Mouse (Mus musculus) embryo, embryonic 10 days (tissue): ENCODE results near the gene Sema4c.
"Not testable (repeated sequence)": the region's sequence is repeated elsewhere in the genome, so short reads cannot be mapped to it uniquely, and the experiment has no call there.

Source experiments
- DNase-seq: peaks from one replicate; pipeline ENCODE4 v3.0.0-alpha.2; 2015; ENCODE audit warnings: low spot score

The Sema4c gene

DNA sequence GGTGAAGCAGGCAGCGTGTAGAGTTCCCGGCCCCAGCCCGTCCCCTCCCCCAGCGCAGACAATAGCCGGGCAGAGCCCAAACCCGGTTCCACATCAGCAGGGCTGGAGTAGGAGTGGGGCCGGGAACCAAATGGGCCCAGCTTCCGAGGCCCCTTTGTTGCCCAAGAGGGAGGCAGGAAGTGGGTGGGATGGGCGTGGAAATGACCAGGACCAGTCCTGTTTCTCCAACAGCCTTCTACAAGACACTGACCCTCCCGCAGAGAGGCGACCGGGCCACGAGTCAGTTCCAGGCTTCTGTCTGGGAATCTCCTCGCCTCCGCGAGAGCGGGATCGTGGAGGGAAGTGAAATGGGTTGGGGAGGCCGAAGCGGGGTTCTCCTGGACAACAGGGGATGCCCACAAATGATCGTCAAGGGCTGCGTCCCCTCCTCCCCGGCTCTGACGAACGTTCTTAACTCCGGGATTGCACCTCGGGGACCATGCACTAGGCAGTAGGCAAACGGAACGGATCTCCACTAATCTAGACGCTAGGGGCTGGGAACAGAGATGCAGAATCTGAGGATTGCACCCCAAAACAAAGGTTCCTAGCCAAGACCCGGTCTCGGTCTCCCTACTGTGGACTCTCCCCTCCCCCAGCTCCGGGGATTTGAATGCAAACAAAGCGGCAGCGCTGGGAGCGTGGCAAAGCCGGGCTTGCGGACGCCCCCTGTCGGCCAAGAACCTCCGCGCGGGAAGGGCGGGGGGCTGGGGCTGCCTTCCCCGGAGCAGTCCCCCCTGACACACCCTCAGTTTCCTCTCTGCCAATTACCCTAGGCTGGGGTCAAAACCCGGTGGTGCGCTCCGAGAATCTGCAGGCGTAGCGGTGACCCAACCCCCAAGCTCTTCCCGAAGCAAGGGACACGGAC lies 1.3 kb downstream of the Sema4c start:
- peak; percentile 93 for DNase-seq

DNA sequence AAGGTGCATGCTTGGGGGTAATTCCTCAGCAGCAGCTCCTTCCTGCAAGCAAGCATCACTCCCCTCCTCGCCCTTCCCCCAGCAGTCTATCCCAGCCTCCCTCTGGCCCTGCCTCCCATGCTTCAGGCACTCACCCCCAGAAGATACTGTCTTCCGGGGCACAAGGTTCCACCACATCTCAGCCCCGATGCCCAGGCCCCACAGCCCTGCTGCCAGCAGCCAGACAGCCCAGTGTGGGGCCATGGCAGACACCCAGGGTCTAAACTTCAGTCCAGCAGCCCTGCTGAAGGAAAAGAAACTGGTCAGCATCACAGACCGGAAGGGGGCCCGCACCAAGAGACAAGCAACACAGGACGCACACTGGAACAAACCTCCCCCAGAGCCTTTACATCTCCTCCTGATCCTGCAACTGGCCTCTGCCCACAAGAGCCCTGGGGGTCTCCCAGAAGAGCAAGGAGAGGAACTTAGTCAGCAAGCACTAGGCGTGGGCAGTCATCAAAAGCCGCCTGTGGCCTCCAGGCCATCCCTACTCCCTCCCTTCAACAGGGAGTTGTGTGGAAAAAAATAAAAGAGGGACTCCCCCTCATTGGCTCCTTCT lies 2.3 kb downstream of the Sema4c start:
- DNase-seq = peak; percentile 39

DNA sequence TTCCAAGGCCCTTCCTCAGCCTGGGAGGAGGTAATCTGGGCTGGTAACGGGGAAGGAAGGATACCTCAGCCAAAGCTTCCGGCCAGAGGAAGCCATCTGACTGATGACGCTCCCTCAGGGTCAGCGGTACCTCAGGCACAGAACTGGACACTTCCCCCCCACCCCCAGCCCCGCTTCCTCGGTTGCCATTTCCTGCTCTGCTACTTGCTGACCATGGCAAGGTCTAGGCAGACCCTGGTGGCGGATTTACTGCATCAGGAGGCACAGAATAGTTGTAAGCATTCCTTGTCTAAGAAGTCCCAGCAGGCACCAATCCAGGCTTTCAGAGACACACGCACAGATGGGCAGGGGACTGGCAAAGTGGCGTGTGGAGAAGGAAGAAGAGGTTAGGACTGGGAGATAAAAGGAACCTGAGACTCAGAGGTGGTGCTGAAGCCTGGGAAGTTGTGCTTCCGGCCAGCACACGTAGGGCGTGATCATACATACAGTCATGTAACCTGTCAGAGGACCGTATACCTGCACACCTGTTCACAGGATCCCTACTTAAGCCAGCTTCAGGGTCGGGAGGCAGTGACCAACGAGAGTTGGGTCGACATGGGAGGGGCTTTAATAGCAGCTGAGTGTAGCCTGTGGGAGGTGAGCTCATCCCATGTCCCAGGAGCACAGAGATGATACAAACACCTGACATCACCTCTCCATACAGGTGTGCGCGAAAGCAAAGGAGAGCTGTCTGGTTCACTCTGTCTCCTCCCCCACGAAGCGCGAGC lies 3.3 kb downstream of the Sema4c start:
- no peak for DNase-seq

DNA sequence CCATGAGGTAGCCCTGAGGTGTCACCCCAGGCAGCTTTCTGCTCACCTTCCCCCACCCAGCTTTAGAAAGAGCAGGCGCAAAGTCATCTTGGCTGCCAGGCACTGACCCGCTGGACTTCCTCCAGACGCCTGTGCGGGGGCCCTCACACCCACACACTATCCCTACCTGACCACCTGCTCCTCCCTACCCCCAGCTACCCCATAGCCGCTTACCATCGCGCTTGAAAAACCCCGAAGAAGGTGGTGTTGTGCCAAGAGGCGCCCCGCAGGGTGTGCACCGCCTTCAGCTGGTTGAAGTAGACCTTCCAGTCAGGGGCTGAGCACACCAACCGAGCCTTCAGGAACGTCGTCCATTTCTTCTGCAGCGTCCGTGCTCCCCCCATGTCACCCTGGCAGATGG lies 5.6 kb downstream of the Sema4c start:
- no peak for DNase-seq

DNA sequence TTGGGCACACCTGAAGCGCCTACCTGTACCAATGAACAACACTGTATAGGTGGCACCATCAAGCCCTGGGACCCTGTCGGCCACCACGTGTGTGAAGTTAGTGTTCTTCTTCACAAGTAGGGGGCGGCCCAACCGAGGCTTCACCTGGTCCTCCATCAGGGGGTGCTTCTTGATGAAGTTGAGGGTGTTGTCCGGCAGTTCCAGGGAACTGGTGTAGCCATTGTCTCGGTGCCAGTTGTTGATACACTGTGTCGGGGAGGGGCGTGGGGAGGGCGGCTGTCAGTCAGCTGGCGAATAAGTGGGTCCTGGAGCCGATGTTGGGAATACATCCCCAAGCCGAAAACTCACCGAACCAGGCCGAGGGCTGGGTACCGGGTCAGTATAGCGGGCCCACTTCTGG lies 6.2 kb downstream of the Sema4c start:
- no peak for DNase-seq

DNA sequence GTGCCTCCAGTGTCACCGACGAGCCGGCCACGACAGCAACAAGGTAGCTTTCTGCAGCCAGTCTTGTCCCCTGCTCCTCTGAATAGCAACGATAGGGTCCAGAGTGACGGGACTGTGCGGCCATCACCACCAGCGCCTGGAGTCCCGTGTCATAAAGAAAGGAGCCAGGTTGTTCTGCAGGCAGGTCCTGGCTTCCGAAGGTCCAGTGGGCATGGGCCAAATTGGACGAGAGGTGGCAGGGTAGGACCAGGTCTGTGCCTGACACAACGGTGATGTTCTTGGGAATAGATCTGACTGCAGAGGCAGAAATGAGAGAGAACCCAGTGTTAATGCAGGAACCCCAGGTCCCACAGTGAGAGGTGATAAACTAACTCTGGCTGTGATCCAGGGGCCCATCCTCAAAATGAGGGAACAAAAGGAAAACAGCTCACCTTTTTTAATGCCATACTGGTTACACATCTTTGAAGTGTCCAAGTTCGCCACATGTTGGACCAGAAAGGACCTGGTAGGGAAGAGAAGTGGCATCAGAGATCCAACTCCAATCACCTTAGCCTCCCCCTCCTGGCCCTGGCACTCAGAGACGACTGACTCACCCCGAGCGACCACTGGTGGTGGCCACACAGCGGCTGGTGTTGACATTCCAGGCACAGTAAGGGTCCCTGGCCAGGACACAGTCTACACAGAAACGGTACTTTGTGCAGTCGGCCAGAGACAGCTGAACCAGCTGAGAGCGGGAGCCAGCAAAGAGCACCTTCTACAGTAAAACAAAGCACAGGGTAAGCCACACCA lies 7.9 kb downstream of the Sema4c start:
- no peak for DNase-seq

DNA sequence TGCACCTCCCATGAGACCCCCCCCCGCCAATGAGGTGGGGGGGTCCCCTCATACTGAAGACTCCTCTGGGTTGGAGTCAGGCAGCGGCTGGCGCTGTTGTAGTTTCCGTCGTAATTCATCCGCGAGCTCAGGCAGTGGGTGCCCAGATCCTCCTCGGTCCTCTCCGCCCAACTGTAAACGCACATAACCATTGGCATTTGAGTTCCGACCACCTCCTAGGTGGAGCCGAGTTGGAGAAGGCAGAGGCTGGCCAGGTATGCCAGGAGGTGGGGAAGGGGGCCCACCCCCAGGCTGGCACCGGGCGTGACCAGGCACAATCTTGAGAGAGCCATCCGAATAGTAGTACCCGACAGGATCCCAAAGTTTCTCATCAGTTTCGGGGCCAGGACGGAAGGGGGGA lies 8.7 kb downstream of the Sema4c start:
- no peak for DNase-seq

DNA sequence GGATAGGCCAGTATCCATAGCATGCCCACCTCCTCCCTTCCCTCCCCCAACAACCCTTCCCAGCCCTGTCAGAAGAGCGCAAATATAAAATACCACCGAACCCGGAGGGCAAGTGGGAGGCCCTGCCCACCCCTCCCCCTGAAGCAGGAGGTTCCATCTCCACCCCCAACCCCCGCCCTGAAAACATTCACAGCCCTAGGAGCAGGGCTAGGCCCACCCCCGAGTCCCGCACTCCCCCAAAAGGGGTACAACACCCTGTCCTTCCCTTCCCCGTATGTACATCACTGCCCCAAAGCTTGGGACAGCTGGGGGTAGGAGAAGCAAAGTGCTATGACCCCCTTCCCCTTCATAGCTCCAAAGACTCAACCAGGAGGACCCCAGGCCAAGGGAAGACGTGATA lies 9.4 kb downstream of the Sema4c start:
- DNase-seq = no peak

DNA sequence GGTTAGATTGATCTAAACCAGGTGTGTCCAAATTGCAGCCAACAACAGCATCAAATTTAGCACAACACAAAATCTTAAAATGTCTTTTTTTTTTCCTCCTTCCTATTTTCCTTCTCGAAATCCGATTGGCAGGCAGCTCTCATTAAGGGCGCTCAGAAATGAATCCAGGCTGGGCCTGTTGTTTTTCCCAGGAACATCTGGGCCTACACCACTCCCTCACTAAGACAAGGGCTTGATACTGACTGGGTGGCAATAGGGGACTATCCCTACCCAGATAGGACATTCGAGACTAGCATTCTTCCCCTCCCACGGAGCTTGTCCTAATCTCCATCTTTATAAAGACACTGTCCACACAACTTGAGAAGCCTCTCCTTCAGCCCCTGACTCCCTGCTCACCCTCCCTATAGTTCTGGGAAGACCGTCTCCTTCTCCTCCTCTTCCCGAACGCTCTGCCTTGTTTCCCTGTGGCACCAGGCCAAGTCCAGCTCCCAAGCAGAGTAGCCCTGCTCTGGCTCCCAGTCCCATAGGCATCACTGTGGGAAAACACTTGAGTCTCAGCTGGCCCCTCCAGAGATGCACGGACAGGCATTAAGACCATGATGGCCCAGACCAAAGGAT lies 10.1 kb downstream of the Sema4c start:
- no peak for DNase-seq

DNA sequence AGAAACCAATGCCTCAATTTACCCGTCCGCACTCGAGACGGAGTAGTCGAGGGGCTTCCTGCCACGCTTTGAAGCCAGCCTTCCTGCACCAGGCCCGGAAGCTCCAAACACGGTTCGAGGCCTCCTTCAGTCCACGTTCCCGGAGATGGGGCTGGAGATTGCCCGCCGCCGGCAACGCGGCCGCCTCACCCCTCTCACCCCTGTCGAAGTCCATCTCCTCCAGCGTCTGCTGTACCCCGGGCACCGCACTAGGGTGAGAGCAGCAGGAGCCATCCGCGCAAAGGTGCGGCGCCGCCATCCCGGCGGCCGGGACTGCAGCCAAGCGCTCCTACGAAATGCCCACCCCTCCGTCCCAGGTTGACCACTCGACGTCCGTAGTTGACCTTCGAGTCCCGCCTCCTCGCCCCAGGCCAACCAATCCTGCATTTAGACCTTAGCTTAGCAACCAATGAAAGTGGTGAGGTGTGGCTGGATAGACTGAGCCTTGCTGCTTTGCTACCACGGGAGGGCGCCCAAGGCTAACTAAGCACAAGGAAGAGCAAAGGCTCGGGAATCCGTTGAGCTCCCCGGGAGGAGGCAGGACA lies 11.2 kb downstream of the Sema4c start, which contains the start of gene Ankrd39:
TSS of gene Ankrd39 (minus strand) at position 558 of the 584 bp plus-strand sequence.
- DNase-seq = peak; percentile 99

DNA sequence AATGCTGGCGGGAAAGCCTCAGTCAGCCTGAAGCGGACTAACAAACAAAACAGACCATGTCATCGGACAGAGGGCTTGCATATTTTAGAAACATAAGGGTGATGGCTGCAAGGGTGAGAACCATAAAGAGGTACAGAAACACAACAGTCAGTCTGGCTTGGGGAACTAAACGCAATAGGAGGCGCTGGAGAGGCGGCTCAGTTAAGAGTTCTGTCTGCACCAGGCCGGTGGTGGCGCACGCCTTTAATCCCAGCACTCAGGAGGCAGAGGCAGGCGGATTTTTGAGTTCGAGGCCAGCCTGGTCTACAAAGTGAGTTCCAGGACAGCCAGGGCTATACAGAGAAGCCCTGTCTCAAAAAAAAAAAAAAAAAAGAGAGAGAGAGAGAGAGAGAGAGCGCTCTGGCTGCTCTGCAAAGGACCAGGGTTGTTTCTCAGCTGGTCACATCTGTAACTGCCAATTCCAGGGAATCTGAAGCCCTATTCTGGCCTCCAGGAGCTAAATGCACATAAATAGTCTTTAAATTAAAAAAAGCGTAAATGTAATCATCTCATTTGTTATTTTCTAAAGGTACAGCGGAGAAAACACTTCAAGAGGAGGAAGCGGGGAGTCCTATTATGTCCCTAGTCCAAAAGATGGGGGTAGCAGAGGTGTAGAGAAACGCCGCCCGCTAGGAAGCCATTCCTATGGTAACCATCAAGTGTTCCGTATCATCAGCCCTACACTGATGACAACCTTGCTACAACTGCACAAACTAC lies 12.1 kb downstream of the Sema4c start:
- DNase-seq = peak; percentile 36

DNA sequence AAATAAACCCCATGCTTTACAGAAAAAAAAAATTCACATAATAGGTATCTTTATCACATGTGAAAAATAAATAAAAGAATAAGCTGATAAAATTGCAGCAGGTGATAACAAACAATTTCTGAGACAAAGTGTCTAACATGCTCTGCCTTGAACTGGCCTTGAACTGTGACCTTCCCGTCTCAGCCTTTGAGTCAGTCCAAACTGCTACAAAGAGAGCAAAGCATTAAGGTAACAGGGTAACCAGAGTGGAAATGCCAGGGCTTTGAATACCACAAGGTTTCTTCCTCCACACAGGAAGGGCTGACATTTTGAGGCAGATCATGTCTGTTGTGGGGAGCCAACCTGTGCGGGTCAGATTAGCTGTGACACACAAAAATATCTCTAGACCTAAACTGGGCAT lies 12.8 kb downstream of the Sema4c start:
- no peak for DNase-seq

DNA sequence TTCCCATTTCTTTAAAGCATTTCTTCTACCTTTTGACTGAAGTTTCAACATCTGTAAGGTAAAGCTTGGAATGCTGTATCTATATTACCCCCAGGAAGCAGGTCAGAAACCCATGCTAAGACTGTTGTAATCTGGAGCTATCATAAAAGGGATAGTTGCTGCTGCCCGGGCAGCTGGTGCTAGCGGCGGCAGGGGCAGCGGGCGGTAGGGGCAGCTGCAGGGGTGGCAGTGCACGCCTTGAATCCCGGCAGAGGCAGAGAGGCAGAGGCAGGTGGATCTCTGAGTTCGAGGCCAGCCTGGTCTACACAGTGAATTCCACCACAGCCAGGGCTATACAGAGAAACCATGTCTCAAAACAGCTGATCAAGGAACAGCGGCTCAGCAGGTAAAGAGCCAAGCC lies 15.2 kb downstream of the Sema4c start:
- DNase-seq = no peak

DNA sequence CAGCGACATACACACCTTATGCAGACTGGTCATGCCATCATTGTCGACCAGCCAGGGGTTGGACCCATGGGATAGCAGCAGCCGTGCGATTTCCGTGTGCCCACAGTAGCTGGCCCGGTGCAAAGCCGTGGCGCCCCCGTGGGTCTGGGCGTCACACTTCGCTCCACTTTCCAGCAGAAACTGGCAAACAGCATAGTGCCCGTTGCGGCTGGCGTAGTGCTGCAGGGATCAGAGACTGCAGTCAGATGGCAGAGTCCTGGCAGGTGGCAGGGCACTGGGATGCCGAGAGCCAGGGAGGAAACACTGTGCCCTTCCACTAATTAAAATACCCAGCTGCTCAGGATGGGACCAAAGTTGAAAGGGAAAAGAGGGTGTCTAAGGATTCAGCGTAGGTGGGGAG lies 16.3 kb downstream of the Sema4c start:
- DNase-seq = no peak

DNA sequence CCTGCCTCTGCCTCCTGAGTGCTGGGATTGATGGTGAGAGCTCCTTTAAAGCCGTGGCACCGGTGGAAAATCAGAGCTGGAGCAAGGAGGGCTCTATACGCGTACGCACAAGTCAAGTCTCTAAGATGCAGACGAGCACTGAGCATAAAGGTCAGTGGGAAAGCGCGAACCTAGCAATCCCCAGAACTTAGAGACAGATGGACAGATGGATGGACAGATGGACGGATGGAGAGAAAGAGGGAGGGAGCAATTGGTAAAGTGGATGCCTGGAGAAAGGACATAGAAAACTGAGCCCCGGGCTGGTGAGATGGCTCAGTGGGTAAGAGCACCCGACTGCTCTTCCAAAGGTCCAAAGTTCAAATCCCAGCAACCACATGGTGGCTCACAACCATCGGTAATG lies 17.3 kb downstream of the Sema4c start:
- no peak for DNase-seq

DNA sequence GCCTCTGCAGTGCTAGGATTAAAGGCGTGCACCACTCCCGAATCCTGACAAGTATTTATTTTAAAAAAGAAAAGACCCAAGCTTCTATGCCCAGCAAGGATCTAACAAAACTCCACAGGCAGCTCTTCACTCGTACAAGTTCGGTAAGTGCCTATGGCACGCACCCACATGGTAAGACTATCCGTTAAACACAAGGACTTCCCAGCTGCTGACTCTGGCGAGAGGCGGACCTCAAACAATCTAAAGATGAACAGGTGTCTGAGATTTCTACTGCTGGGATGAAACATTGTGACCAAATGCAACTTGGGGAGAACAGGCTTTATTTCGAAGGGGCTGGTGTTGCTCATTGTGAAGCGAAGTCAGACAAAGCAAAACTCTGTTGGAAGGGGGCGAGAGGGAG lies 18.0 kb downstream of the Sema4c start:
- DNase-seq = no peak

DNA sequence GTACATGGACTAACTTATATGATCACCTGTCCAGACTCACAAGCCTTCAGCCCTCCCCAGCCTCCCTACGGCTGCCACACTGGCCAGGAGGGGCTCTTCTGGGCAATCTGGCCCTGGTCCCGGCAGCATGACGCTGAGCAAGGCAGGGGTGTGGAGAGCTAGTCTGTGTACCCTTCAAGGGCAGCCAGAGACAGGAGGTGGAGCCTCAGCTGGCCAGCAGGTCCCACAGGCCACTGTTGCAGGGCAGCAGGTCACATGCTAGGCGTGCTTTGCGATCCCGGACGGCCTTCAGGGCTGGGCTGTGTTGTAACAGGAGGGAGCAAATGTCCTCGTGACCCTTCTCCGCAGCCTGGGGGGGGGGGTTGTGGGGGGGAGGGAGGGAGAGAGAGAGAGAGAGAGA lies 19.0 kb downstream of the Sema4c start, which contains the start of gene Gm42417:
TSS of gene Gm42417 (minus strand) at position 244 of the 400 bp plus-strand sequence.
- DNase-seq = peak; percentile 66

DNA sequence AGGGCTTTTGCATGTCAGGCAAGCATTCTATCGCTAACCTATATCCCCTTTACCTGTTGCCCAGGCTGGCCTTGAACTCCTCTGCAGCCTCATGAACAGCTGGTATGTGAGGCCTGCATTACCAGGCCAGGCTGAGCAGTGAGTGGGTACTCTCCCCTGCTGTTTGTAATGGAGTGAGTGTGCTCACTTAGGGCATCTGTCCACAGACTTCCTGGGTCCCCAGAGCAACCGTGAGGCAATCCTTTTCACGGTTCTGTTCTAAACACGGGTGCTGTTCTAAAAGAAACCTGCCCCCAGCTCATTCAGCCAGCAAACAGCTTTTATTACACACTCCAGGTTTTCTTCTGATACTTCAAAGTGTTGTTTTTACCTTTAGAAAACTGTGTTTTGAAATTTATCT lies 19.4 kb downstream of the Sema4c start:
- DNase-seq = no peak

DNA sequence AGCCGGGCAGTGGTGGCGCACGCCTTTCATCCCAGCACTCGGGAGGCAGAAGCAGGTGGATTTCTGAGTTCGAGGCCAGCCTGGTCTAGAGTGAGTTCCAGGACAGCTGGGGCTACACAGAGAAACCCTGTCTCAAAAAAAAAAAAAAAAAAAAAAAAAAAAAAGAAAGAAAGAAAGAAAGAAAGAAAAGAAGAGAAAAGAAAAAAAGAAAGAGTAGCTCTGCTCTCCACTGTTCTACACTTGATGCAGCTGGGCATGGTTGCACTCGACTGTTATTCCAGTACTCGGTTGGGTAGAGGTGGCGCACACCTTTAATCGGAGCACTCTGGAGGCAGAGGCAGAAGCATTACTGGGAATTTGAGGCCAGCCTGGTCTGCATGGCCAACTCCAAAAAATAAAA lies 21.4 kb downstream of the Sema4c start, which contains the start of gene Ankrd23:
TSS of gene Ankrd23 (minus strand) at position 101 of the 400 bp plus-strand sequence.
- not testable (repeated sequence) for DNase-seq

DNA sequence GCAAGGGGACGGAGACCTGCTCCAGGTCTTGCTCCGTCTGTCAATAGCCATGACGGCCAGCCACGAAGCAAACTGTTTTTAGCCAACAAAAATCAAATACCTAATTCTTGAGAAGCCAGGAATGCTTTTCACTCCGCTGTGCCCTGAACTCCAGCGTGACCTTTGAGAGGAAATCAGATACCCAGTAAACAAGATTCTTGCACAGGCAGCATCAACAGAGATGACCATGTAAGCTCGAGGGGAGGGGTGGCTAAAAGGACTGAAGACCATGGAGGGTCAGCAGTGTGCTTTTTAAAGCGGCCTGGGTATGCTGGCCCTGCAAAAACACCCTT lies 21.8 kb downstream of the Sema4c start:
- DNase-seq = no peak
